Mouse (Mus musculus) brown adipose tissue, adult 24 weeks (tissue): ENCODE data around the gene Hist1h2ba. TPM values are rescaled to one million over a fixed set of nuclear protein-coding genes. Genes with fewer than 3 reads are reported as not detected.

Experiments
- H3K27ac ChIP-seq: fragments of 200-500 bp; replicated peaks from 2 replicates; pipeline ENCODE4 v1.5.1; 2012; ENCODE audit warnings: low read depth, mild to moderate bottlenecking, low read length
- H3K4me1 ChIP-seq: fragments of 200-500 bp; 2 replicates; pipeline ENCODE4 v1.6.1; 2012; ENCODE audit warnings: low read length, mixed read lengths; ENCODE audit not compliant: control insufficient read depth, insufficient read depth, insufficient read length
- H3K4me3 ChIP-seq: fragments of 200-500 bp; 2 replicates; pipeline ENCODE4 v1.5.1; 2012; ENCODE audit warnings: low read depth, mild to moderate bottlenecking, low read length, moderate library complexity; ENCODE audit not compliant: insufficient read depth
- polyA plus RNA-seq: library from polyadenylated mRNA; stranded (reverse); fragments of >200 nt; gene quantifications from 2 replicates; pipeline ENCODE4 v1.2.4, GENCODE M21; 2012; ENCODE audit not compliant: missing spikeins, insufficient read depth, insufficient read length

The Hist1h2ba gene
- not detected in 2 replicates for polyA plus RNA-seq

DNA sequence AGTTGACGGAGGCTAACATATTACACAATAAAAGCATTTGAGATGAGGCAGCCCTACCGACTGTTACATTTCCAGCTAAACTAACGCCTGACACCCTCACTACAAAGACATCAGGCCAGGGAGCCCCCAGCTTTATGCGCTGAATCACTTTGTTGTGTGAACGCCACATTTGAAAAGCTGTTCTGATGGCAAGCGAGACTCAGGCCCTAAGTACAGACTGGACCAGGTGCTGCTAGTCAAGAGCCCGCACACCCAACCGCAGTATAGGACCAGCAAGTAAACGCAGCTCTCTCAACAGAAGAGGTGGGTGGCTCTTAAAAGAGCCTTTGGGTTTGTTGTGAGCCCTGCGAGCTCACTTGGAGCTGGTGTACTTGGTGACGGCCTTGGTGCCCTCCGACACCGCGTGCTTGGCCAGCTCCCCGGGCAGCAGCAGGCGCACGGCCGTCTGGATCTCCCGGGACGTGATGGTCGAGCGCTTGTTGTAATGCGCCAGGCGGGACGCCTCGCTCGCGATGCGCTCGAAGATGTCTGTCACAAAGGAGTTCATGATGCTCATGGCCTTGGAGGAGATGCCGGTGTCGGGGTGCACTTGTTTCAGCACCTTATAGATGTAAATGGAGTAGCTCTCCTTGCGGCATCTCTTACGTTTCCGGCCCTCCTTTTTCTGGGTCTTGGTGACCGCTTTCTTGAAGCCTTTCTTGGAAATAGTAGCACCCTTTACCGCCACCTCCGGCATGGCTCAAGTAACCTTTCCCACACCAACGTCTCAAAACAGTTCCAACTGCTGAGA is at the start of gene Hist1h2ba:
Hist1h2ba (minus strand) TSS at position 736 of the 790 bp plus-strand sequence.
- H3K27ac ChIP-seq = no peak within 1 kb of the TSS
- H3K4me1 ChIP-seq = no peaks in the 10 kb centered on the region
- H3K4me3 ChIP-seq = no peak within 1 kb of the TSS

DNA sequence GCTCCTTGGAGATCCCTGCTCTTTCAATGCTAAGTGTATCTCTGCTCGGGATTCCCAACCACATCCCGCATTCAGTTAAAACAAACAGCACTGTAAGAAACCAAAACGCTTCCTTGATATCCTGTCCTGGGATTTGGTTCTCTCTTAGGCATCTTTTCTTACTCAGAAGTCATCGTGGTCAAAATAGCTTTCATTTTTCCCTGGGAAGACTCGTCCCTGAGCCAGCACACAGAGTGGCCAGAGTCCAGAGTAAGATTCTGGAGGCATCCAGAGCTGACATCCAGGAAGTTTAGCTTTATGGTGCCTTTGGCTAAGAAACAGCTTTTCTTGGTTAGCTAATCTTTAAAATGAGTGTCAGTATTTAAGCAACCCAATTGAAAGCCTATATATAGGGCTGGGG is 38.3 kb upstream of the Hist1h2ba start:
- no peak overlapping the region for H3K27ac ChIP-seq
- H3K4me1 ChIP-seq = no peaks in the 10 kb centered on the region
- H3K4me3 ChIP-seq = no peak overlapping the region

DNA sequence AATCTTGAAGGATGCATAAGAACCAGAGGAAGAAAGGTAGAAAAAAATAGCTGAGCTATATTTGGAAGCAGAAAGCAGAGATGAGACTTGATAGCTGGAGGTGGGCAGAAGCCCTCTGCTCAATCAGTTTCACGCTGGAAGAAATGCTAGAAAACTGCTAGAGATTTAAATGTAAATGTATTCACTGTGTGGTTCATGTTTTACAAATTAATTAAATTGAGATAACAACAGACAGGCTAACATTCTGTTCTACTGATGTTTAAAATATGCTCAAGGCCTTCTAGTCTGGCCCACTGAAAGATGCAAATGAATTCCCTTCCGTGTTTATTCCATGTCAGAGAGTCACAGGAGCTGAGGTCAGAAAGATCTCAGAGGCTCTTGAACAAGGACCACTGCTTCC is 37.9 kb upstream of the Hist1h2ba start:
- H3K4me1 ChIP-seq = no peaks in the 10 kb centered on the region
- H3K27ac ChIP-seq = no peak overlapping the region
- H3K4me3 ChIP-seq = no peak overlapping the region

DNA sequence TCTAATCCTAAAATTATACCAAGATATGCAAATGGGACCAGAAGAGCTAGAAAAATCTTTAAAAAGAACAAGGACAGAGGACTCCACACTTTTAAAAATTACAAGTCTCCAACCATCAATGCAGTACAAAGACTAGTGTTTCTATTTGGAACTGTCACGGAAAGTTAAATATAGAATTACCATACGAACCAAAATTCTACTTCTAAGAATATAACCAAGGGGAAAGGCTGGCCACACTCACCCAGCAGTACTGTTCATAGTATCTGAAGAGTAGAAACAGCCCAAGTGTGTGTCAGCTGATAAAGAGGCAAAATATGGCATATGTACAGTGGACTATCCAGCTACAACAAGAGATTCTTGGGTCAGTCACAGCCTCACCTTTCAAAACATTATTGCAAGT is 31.0 kb upstream of the Hist1h2ba start:
- no peak overlapping the region for H3K27ac ChIP-seq
- H3K4me1 ChIP-seq = no peaks in the 10 kb centered on the region
- H3K4me3 ChIP-seq = no peak overlapping the region

DNA sequence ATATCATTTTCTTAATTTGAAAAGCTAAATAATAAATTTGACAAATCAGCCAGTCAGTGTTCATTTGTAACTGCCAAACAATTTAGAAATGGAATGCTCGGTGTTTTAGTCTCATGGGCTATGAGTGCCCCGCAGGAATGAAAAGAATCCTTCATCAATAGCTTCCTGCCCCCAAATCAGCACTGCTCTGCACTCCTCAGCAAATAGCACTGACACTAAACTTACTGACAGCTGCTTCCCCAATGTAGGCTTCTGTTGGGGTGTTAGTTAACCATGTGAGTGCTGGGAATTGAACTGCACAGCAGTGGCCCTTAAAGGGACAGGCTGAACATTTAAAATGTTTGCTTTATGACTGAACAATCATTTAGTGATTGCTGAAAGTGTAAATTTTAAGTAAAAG is 25.8 kb upstream of the Hist1h2ba start:
- no peaks in the 10 kb centered on the region for H3K4me1 ChIP-seq
- no peak overlapping the region for H3K27ac ChIP-seq
- no peak overlapping the region for H3K4me3 ChIP-seq

DNA sequence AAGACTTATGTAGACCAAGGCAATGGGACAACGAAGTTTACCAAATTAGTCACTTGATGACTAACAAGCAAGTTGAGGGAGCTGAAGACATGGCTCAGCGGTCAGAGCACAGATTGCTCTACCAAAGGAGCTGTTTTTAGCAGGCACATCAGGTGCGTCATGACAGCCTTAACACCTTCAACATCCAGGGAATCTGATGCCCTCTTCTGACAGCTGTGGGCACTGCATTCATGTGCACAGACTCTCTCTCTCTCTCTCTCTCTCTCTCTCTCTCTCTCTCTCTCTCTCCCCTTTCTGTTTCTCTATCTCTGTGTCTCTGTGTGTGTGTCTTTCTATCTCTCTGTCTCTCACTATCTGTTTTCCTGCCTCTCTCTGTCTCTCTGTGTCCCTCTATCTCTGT is 17.0 kb upstream of the Hist1h2ba start:
- H3K4me3 ChIP-seq = no peak overlapping the region
- no peak overlapping the region for H3K27ac ChIP-seq
- no peaks in the 10 kb centered on the region for H3K4me1 ChIP-seq

DNA sequence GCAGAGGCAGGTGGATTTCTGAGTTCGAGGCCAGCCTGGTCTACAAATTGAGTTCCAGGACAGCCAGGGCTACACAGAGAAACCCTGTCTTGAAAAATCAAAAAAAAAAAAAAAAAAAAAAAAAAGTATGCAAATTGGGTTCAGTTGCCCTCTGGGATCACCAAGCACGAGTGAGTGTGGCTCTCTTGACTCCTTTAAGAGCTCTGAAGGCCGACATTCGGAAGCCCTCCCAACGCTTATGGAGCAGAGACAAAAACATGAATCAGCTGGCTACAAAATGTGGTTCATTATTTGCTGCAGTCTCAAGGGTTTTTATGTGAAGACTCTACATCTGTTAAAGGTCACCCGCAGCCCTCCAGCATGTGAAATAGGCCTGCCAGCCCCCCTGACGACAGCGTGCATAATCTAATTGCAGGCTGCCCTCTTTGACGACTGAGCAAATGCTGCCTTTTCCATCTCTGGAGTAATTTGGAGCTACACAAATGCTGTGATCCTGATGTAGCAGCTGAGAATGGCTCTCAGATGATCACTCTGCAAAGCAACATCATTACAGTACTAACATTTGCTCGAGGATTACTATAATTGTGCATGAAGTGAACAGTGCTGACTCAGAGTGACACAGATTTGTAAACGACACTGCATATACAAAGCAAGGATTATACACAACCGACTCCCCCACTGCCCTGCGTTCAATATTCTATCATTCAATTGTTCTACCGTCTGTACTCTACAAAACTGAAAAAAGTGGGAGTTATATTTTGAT is 15.7 kb upstream of the Hist1h2ba start:
- Histone ChIP-seq H3K27ac (no peak overlapping the region), H3K4me1 (no peaks in the 10 kb centered on the region), H3K4me3 (no peak overlapping the region)

DNA sequence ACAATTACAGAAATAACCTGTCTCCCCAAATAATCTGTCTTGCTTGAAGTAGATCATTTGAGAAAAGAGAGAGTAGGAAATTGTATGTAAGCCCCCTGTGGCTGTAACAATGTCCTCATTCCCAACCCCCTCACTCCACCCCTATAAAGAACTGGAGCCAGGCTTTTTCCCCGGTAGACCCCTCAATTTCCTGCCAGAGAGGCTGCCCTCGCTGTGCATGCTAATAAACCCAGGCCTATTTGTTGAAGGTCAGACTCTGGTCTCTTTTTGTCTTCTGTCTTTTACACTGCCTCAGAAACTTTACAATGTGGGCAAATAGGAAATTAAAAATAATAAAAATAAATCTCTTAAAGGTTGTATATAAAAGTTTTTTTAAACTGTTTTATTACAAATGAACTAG is 12.3 kb upstream of the Hist1h2ba start:
- Histone ChIP-seq H3K27ac (no peak overlapping the region), H3K4me3 (no peak overlapping the region), H3K4me1 (no peaks in the 10 kb centered on the region)

DNA sequence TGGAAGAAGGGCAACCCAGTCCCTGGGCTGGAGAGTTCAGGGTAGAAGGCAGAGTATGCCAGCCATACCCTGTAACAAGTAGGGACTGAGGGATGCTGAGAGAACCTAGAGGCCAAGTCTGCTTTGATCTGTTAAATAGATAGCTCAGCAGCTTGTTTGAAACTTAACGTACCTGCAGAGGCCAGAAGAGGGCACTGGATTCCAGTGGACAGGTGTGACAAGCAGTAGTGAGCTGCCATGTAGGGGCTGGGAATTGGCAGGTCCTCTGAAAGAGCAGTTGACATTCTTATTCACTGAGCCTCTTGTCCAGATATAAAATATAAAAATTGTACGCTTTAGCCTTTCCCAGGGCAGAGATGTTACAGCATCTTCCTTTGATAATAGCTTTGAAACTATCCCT is 8.9 kb upstream of the Hist1h2ba start:
- H3K4me3 ChIP-seq = no peak overlapping the region
- H3K4me1 ChIP-seq = no peaks in the 10 kb centered on the region
- H3K27ac ChIP-seq = no peak overlapping the region

DNA sequence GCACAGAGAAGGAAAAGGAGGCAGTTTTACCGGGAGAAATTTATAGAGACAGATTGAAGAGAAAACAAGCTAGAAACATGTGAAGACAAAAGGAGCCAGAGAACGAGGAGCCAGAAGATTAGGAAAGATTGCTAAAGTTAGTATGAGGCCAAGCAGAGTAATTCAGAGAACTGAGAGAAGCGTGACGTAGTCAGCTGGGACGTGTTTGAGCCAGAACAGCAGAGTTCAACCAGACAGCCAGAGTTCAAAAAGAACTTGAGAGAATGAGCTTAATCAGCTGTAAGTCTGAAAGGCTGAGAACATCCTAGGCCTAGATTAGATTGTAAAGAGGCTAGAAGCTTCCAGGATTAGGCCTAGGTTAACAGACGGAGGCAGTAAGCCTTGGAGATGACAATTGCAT is 6.3 kb upstream of the Hist1h2ba start:
- Histone ChIP-seq H3K4me3 (no peak overlapping the region), H3K4me1 (no peaks in the 10 kb centered on the region), H3K27ac (no peak overlapping the region)

DNA sequence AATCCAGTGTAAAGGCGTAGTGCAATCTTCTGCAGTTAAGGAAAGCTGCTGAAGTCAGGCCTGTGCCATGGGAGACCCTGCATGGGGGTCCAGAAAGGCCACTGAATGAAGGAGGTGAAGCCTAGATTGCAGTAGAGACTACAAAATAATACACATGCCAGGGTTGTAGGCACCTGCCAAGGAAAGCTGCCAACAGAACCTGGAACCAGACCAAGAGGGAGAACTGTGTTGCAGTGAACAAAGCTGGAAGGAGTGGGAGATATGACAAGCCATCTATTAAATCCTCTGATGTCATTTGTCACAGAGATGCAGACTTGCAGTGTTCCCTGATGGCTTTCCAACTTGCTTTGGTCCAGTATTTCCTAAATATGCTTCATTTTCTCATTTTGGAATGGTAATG is 4.7 kb upstream of the Hist1h2ba start:
- no peak overlapping the region for H3K27ac ChIP-seq

DNA sequence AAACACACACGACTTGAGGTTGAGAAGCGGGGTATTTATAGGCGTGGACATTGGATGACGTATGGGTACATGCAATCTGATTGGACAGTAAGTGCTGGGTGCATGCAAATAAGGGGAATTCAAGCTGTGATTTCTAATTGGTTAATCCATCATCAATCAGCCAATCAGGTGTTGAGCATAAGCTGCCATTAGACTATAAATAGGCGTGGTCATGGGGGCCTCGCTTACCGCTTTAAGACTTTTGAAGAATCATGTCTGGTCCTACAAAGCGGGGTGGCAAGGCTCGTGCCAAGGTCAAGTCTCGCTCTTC is 210 bp upstream of the Hist1h2ba start, which contains the start of gene Hist1h2aa:
Hist1h2aa (plus strand) TSS at position 252 of the 310 bp plus-strand sequence.
- Histone ChIP-seq H3K27ac (no peak within 1 kb of the TSS), H3K4me1 (no peaks in the 10 kb centered on the region), H3K4me3 (no peak within 1 kb of the TSS)

More for the DNA sequence above, 4.7 kb upstream of the Hist1h2ba start:
- no peaks in the 10 kb centered on the region for H3K4me1 ChIP-seq
- no peak overlapping the region for H3K4me3 ChIP-seq

DNA sequence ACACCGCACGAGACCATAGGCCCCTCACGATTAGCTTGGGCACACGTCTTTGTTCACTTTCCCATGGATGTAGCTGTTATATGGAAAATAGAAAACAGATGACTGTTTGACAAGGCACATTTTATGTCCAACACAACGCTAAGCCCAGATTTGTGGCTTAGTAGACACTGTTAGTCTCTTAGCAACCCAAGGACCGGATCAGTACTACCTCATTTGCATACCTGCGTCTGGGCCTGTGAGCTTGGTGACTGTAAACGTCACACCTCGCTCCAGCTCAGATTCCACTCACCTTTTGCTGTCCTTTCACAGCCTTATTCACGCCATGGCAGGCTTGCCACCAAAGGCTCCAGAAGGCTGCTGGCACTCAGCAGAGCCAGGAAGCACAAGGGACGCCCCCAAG is 3.1 kb downstream of the Hist1h2ba start:
- no peaks in the 10 kb centered on the region for H3K4me1 ChIP-seq
- no peak overlapping the region for H3K4me3 ChIP-seq
- no peak overlapping the region for H3K27ac ChIP-seq

DNA sequence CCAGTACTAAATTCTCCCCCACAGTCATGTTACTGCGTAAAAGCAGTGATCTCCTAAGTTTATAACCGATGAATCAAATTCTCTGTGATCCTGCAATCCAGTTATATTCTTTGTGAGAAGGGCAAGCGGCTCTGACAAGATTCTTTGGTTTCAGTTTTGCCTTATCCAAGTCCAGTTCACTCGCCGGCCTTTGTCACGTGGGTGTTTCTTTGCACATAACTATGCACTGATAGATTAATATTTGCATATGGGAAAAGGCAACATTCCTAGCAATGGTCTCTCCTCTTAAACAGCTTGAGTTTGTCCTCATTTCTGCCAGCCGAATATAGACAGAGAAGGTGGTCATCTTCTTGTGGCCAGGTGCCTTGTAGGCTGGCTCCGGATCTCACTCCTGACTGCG is 3.5 kb downstream of the Hist1h2ba start:
- H3K4me3 ChIP-seq = no peak overlapping the region
- no peaks in the 10 kb centered on the region for H3K4me1 ChIP-seq
- H3K27ac ChIP-seq = no peak overlapping the region

DNA sequence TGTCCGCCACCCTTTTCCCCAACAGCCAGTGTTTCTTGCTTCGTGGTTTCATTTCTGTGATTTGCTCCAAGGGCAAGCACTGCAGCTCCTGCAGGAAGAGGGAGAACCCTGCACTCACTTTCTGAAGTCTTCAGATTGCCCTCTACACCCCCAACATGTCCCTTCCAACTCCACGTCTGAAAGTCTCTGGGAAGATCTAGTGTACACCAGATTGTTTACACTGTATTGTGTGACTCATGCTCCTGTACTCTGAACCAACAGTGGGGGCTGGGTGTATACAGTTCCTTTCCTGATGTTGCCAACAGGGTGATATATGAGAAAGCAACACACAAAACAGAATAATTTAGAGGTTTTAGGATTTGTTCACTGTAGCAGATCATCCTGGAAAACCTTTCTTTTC is 5.3 kb downstream of the Hist1h2ba start:
- Histone ChIP-seq H3K27ac (no peak overlapping the region), H3K4me1 (no peaks in the 10 kb centered on the region), H3K4me3 (no peak overlapping the region)

DNA sequence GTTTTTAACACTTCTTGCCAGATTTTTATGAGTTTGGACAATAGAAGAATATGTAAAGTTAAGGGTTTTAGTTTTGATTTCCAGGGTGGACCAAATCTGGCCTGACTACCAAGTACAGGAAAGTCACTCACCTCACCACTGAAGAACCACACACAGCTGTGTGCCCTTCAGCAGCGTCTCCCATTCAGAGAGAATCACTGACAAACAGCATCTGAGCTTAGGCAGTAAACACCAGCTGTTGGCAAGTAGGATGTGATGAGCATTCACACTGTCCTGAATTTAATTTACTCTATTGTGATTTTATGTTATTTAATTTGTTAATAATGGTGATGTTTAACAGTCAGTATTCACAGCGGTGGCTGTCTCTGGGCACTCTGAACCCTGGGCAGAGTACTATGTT is 8.2 kb downstream of the Hist1h2ba start:
- H3K4me1 ChIP-seq = no peaks in the 10 kb centered on the region

More for the DNA sequence above, 8.2 kb downstream of the Hist1h2ba start:
- Histone ChIP-seq H3K27ac (no peak overlapping the region), H3K4me3 (no peak overlapping the region)
